Mouse (Mus musculus): ENCODE results near the gene Spx. TPM values are rescaled to one million over a fixed set of nuclear protein-coding genes. Genes with fewer than 3 reads are reported as not detected.

Gene Spx
- polyA plus RNA-seq, 1 experiment from 2014 or later, result 0.52 TPM

DNA sequence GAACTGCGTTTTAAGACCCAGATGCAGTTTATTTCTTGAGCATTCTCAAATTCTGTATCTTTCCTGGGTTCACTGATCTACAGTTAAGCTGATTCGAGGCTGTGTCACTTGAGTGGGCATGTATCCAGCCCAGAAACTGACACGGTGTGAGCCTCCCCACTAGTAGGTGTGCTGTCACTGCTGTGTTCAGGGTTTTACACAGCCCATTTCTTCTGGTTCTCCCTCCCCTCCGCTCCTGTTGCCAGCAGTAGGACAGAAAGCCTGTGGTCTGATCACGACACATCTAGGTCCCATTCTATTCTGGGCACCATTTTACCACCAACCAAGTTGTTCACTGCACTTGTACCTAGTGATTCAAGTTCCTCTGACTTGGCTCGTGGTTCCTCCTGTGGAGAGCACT is 17.5 kb upstream of the Spx start:
- WGBS, result 96% methylated on average over 6 of the region's 6 CpGs
- Histone ChIP-seq H3K27me3 (ENCODE audit: control insufficient read depth, insufficient read depth, low read length) (no peaks in the 10 kb centered on the region), H3K4me3 (ENCODE audit: low read depth, low read length) (no peak overlapping the region), H3K4me1 (ENCODE audit: control insufficient read depth, insufficient read depth, low read length) (no peaks in the 10 kb centered on the region), H3K4me2 (ENCODE audit: low read depth, severe bottlenecking) (no peak overlapping the region), H3K9ac (ENCODE audit: low read length) (no peak overlapping the region), H3K36me3 (ENCODE audit: control insufficient read depth, insufficient read depth, low read length) (peaks cover 9% of the 10 kb centered on the region; the same call in 1 of the 2 replicates), H3K9me3 (ENCODE audit: control insufficient read depth, low read length) (no peaks in the 10 kb centered on the region), H3K27ac (replicated peaks; ENCODE audit: low read depth, low read length) (no peak overlapping the region)
- DNase-seq (ENCODE audit: low spot score), result no peak
- no peak for ATAC-seq (ENCODE audit: insufficient number of reproducible peaks, low FRiP score, low TSS enrichment, low read depth)

DNA sequence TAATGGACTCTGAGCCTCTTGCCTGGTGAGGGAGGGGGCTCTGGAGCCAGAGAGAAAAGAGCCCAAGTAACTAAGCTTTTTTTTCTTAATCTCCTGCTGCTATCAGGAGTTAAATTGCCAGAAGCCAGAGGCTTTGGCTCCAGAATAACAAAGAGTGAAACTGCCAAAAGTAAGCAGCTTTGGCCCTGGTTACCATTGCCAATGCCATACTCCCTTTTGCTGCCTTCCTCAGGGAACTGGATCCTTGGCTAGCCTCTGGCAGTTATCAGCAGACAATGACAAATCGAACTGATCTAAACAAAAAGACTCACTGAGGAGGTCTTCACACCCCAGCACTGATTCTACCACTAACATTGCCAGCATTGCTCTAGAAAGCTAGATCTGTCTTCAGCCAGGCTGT is 2.1 kb upstream of the Spx start:
- 43% methylated on average over 1 of the region's 1 CpGs for WGBS
- Histone ChIP-seq H3K36me3 (ENCODE audit: control insufficient read depth, insufficient read depth, low read length) (no peaks in the 10 kb centered on the region), H3K4me3 (ENCODE audit: low read depth, low read length) (no peak overlapping the region), H3K27me3 (ENCODE audit: control insufficient read depth, insufficient read depth, low read length) (peaks cover 21% of the 10 kb centered on the region), H3K4me2 (ENCODE audit: low read depth, severe bottlenecking) (no peak overlapping the region), H3K9ac (ENCODE audit: low read length) (no peak overlapping the region), H3K9me3 (ENCODE audit: control insufficient read depth, low read length) (no peaks in the 10 kb centered on the region), H3K27ac (replicated peaks; ENCODE audit: low read depth, low read length) (no peak overlapping the region), H3K4me1 (ENCODE audit: control insufficient read depth, insufficient read depth, low read length) (no peaks in the 10 kb centered on the region)
- ATAC-seq (ENCODE audit: insufficient number of reproducible peaks, low FRiP score, low TSS enrichment, low read depth) (no peak), DNase-seq (ENCODE audit: low spot score) (no peak)

DNA sequence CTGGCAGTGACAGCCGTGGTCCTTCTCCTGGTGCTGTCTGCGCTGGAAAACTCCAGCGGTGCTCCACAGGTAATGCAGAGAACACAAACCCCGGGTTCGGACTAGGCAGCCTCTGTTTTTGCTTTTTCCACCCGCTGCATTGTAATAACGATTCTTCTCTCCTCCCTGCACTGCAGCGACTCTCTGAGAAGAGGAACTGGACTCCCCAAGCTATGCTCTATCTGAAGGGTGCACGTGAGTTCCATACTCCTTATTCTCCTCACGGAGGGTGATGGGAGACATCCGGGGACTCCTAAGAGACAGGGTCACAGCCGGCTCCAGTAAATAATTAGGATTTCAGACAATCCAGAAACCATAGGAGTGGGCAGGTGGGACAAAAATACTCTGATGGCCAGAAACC is 604 bp downstream of the Spx start:
- Histone ChIP-seq H3K4me1 (ENCODE audit: control insufficient read depth, insufficient read depth, low read length) (no peaks in the 10 kb centered on the region), H3K27me3 (ENCODE audit: control insufficient read depth, insufficient read depth, low read length) (peaks cover 21% of the 10 kb centered on the region), H3K36me3 (ENCODE audit: control insufficient read depth, insufficient read depth, low read length) (no peaks in the 10 kb centered on the region), H3K27ac (replicated peaks; ENCODE audit: low read depth, low read length) (no peak overlapping the region), H3K4me3 (ENCODE audit: low read depth, low read length) (no peak overlapping the region), H3K4me2 (ENCODE audit: low read depth, severe bottlenecking) (no peak overlapping the region), H3K9me3 (ENCODE audit: control insufficient read depth, low read length) (no peaks in the 10 kb centered on the region), H3K9ac (ENCODE audit: low read length) (no peak overlapping the region)
- ATAC-seq (ENCODE audit: insufficient number of reproducible peaks, low FRiP score, low TSS enrichment, low read depth) (no peak), DNase-seq (ENCODE audit: low spot score) (peak; percentile 26)
- WGBS, result 14% methylated on average over 12 of the region's 12 CpGs

DNA sequence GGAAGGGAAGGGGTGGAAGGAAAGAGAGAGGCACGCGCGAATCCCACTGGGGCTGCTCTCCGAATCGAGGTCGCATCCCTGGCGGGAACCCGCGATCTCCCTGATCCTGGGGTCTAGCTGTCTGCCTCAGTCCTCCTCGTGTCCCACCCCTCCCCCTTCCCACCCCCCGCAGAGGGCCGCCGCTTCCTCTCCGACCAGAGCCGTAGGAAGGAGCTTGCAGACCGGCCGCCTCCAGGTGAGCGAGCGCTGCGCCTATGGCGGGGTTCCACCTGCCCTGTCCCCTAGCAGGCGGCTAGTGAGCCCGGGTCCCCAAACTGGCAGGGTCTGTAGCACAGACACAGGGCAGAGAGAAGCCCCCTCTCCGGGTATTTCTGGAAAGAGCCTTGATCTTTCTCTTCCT is 1.4 kb downstream of the Spx start:
- Histone ChIP-seq H3K27me3 (ENCODE audit: control insufficient read depth, insufficient read depth, low read length) (peaks cover 21% of the 10 kb centered on the region), H3K9ac (ENCODE audit: low read length) (no peak overlapping the region), H3K4me3 (ENCODE audit: low read depth, low read length) (peak overlapping the region; percentile 14; the same call in 1 of the 2 replicates), H3K27ac (replicated peaks; ENCODE audit: low read depth, low read length) (no peak overlapping the region), H3K36me3 (ENCODE audit: control insufficient read depth, insufficient read depth, low read length) (no peaks in the 10 kb centered on the region), H3K9me3 (ENCODE audit: control insufficient read depth, low read length) (no peaks in the 10 kb centered on the region), H3K4me2 (ENCODE audit: low read depth, severe bottlenecking) (peak overlapping the region; percentile 33), H3K4me1 (ENCODE audit: control insufficient read depth, insufficient read depth, low read length) (no peaks in the 10 kb centered on the region)
- peak; percentile 28 for DNase-seq (ENCODE audit: low spot score)
- ATAC-seq (ENCODE audit: insufficient number of reproducible peaks, low FRiP score, low TSS enrichment, low read depth), result no peak
- under 1% methylated on average over 23 of the region's 24 CpGs for WGBS

DNA sequence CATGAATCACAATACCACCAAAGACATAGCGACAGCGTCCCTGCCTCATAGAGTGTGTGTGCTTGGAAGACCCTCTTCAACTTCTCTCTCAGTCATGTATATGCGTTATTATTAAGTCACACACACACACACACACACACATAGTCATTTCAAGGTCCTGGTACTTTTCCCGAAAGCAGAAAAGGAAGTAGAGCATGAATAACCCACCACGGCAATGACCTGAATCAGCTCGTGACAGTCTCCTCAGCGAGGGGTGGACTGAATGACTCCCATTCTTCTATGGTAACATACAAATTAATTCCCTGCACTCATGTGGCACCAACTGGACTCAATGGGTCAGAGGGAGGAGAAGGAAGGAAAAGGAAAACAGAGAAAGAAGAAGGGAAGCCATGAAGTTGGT is 11.7 kb downstream of the Spx start:
- WGBS, result 81% methylated on average over 7 of the region's 7 CpGs
- no peaks in the 10 kb centered on the region for H3K36me3 ChIP-seq (ENCODE audit: control insufficient read depth, insufficient read depth, low read length)
- ATAC-seq (ENCODE audit: insufficient number of reproducible peaks, low FRiP score, low TSS enrichment, low read depth), result no peak
- no peak overlapping the region for H3K9ac ChIP-seq (ENCODE audit: low read length)
- no peaks in the 10 kb centered on the region for H3K9me3 ChIP-seq (ENCODE audit: control insufficient read depth, low read length)
- H3K4me3 ChIP-seq (ENCODE audit: low read depth, low read length), result no peak overlapping the region
- no peak for DNase-seq (ENCODE audit: low spot score)
- no peaks in the 10 kb centered on the region for H3K27me3 ChIP-seq (ENCODE audit: control insufficient read depth, insufficient read depth, low read length)
- H3K4me1 ChIP-seq (ENCODE audit: control insufficient read depth, insufficient read depth, low read length), result no peaks in the 10 kb centered on the region
- H3K4me2 ChIP-seq (ENCODE audit: low read depth, severe bottlenecking), result no peak overlapping the region
- no peak overlapping the region for H3K27ac ChIP-seq (replicated peaks; ENCODE audit: low read depth, low read length)

DNA sequence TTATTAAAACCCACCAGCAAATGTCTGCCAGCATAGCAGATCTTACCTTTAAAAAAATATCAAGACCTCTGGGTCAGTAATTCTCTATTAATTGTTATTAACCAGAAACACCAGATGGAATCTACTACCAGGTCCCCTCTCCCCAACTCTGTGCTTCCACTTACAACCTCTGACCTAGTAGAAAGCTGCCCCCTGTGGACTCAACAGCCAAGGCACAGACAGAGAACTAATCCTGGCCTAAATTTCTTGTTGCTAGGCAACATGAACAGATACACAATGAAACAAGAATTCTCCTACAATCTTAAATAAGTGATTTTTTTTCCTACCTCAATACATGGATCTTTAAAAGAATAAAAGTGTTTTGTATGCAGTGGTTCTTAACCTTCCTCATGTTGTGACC is 15.8 kb downstream of the Spx start:
- DNase-seq (ENCODE audit: low spot score) (no peak), ATAC-seq (ENCODE audit: insufficient number of reproducible peaks, low FRiP score, low TSS enrichment, low read depth) (no peak)
- Histone ChIP-seq H3K4me3 (ENCODE audit: low read depth, low read length) (no peak overlapping the region), H3K27ac (replicated peaks; ENCODE audit: low read depth, low read length) (no peak overlapping the region), H3K4me2 (ENCODE audit: low read depth, severe bottlenecking) (no peak overlapping the region), H3K9ac (ENCODE audit: low read length) (no peak overlapping the region), H3K9me3 (ENCODE audit: control insufficient read depth, low read length) (no peaks in the 10 kb centered on the region), H3K36me3 (ENCODE audit: control insufficient read depth, insufficient read depth, low read length) (no peaks in the 10 kb centered on the region), H3K27me3 (ENCODE audit: control insufficient read depth, insufficient read depth, low read length) (no peaks in the 10 kb centered on the region), H3K4me1 (ENCODE audit: control insufficient read depth, insufficient read depth, low read length) (no peaks in the 10 kb centered on the region)

DNA sequence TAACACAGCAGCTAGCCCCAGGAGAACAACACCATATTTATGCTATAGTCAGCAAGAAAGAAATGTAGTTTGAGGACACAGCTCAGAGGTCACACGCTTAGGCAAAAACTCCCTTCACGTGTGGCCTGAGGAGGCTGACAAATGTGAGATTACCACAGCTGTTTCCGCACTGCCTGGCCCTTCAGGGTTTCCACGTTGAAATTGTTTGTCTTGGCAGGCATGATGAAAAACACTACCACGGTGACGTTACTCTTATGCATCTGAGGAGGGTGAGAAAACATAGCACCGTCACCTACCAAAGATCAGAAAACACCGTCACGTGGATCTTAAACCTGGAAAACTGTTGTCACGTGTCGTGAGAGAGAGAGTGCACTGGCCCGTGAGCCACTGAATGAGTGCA is 38.1 kb downstream of the Spx start:
- no peak overlapping the region for H3K27ac ChIP-seq (replicated peaks; ENCODE audit: low read depth, low read length)
- ATAC-seq (ENCODE audit: insufficient number of reproducible peaks, low FRiP score, low TSS enrichment, low read depth), result no peak
- no peaks in the 10 kb centered on the region for H3K27me3 ChIP-seq (ENCODE audit: control insufficient read depth, insufficient read depth, low read length)
- no peak overlapping the region for H3K9ac ChIP-seq (ENCODE audit: low read length)
- H3K9me3 ChIP-seq (ENCODE audit: control insufficient read depth, low read length), result no peaks in the 10 kb centered on the region
- DNase-seq (ENCODE audit: low spot score), result no peak
- no peaks in the 10 kb centered on the region for H3K4me1 ChIP-seq (ENCODE audit: control insufficient read depth, insufficient read depth, low read length)
- 80% methylated on average over 12 of the region's 12 CpGs for WGBS
- no peak overlapping the region for H3K4me3 ChIP-seq (ENCODE audit: low read depth, low read length)
- no peaks in the 10 kb centered on the region for H3K36me3 ChIP-seq (ENCODE audit: control insufficient read depth, insufficient read depth, low read length)
- no peak overlapping the region for H3K4me2 ChIP-seq (ENCODE audit: low read depth, severe bottlenecking)

DNA sequence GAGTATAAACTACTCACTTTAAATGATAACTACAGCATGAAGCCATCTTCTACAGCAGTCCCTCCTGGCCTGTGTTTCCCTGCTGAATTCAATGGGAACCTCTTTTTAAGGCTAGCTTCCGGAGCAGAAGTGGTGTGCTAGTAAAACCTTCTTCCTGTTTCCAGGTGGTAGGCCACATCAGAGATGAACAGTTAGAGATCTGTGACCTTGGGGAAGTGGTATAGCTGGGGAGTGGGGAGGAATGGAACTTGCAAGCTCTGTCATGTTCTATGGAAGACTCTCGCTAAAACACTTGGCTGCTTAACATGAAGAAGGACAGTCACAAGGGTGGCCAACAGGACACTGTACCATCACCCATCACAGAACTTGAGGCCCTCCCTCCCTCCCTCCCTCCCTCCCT is 40.1 kb downstream of the Spx start:
- Histone ChIP-seq H3K4me3 (ENCODE audit: low read depth, low read length) (no peak overlapping the region), H3K4me1 (ENCODE audit: control insufficient read depth, insufficient read depth, low read length) (no peaks in the 10 kb centered on the region), H3K27me3 (ENCODE audit: control insufficient read depth, insufficient read depth, low read length) (no peaks in the 10 kb centered on the region), H3K9me3 (ENCODE audit: control insufficient read depth, low read length) (no peaks in the 10 kb centered on the region), H3K9ac (ENCODE audit: low read length) (no peak overlapping the region), H3K36me3 (ENCODE audit: control insufficient read depth, insufficient read depth, low read length) (no peaks in the 10 kb centered on the region), H3K27ac (replicated peaks; ENCODE audit: low read depth, low read length) (no peak overlapping the region), H3K4me2 (ENCODE audit: low read depth, severe bottlenecking) (no peak overlapping the region)
- 77% methylated on average over 2 of the region's 2 CpGs for WGBS
- DNase-seq (ENCODE audit: low spot score) (no peak), ATAC-seq (ENCODE audit: insufficient number of reproducible peaks, low FRiP score, low TSS enrichment, low read depth) (no peak)

DNA sequence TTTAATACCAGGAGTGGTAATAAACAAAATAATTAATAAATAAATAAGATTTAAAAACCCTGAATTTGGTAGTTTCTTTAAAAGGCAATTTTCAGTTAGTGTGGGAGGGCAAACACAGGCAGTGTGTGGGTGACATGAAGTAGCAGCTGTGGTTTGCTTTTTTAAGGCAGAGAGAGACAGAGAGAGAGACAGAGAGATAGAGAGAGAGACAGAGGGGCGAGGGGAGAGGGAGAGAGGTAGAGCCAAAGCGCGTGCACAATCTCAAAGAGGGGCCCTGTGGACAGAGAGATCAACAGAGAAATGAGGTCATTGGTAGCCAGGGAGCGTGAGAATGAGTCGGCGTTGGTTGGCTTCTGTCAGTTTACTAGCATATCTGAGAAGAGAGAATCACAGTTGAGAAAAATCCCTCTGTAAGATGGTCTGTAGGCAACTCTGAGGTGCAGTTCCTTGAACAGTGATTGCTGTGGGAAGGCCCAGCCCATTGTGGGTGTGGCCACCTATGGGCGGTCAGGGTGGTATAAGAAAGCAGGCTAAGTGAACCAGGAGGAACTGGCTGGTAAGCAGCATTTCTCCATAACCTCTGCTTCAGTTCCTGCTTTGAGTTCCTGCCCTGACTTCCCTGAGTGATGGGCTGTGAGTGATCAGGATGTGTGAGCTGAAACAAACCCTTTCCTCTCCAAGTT is 42.2 kb downstream of the Spx start:
- WGBS, result 68% methylated on average over 7 of the region's 7 CpGs
- H3K27ac ChIP-seq (replicated peaks; ENCODE audit: low read depth, low read length), result no peak overlapping the region
- ATAC-seq (ENCODE audit: insufficient number of reproducible peaks, low FRiP score, low TSS enrichment, low read depth), result no peak
- no peaks in the 10 kb centered on the region for H3K4me1 ChIP-seq (ENCODE audit: control insufficient read depth, insufficient read depth, low read length)
- H3K4me3 ChIP-seq (ENCODE audit: low read depth, low read length), result no peak overlapping the region
- no peak for DNase-seq (ENCODE audit: low spot score)
- H3K36me3 ChIP-seq (ENCODE audit: control insufficient read depth, insufficient read depth, low read length), result no peaks in the 10 kb centered on the region
- H3K9ac ChIP-seq (ENCODE audit: low read length), result no peak overlapping the region
- H3K27me3 ChIP-seq (ENCODE audit: control insufficient read depth, insufficient read depth, low read length), result no peaks in the 10 kb centered on the region
- no peaks in the 10 kb centered on the region for H3K9me3 ChIP-seq (ENCODE audit: control insufficient read depth, low read length)
- H3K4me2 ChIP-seq (ENCODE audit: low read depth, severe bottlenecking), result no peak overlapping the region
